Mouse (Mus musculus): ENCODE results near the gene Acad11. TPM values are rescaled to one million over a fixed set of nuclear protein-coding genes. Genes with fewer than 3 reads are reported as not detected.

The Acad11 gene
- polyA plus RNA-seq, 1 experiment from 2014 or later = 6.2 TPM

GRCm38 (mm10) chr9:104157291-104157690 is 94.1 kb downstream of the Acad11 start:
- H3K27ac ChIP-seq (replicated peaks) = no peak overlapping the region
- no peak for ATAC-seq (replicated peaks)
- peaks cover 97% of the 10 kb centered on the region for H3K36me3 ChIP-seq
- no peak overlapping the region for H3K4me3 ChIP-seq
- no peaks in the 10 kb centered on the region for H3K27me3 ChIP-seq
- H3K9ac ChIP-seq (replicated peaks) = no peak overlapping the region
- WGBS = 95% methylated on average over 7 of the region's 7 CpGs
- no peaks in the 10 kb centered on the region for H3K4me1 ChIP-seq
- no peaks in the 10 kb centered on the region for H3K9me3 ChIP-seq
- no peak overlapping the region for H3K4me2 ChIP-seq (replicated peaks)

DNA sequence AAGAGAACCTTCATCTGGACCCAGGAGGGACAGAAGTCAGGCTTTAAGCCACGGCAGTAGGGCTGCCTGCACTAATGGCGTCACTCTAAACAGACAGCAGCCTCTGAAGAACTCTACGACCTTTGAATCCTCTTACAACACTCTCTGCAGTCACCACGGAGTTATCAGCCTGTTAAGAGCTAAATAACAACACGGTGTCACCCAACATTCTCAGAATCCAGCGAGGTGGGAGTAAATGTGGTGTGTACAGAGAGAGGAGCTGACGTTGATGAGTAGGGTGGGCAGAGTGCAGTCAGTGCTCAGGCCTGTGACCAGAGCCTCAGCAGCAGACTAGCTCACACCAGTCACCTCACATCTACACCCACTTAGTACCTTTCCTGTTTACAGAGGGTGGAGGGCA is 97.9 kb downstream of the Acad11 start:
- H3K4me1 ChIP-seq = no peaks in the 10 kb centered on the region
- no peak overlapping the region for H3K27ac ChIP-seq (replicated peaks)
- no peak overlapping the region for H3K9ac ChIP-seq (replicated peaks)
- 88% methylated on average over 7 of the region's 7 CpGs for WGBS
- no peak for ATAC-seq (replicated peaks)
- H3K9me3 ChIP-seq = no peaks in the 10 kb centered on the region
- no peaks in the 10 kb centered on the region for H3K27me3 ChIP-seq
- peaks cover 94% of the 10 kb centered on the region for H3K36me3 ChIP-seq
- no peak overlapping the region for H3K4me2 ChIP-seq (replicated peaks)
- H3K4me3 ChIP-seq = no peak overlapping the region

DNA sequence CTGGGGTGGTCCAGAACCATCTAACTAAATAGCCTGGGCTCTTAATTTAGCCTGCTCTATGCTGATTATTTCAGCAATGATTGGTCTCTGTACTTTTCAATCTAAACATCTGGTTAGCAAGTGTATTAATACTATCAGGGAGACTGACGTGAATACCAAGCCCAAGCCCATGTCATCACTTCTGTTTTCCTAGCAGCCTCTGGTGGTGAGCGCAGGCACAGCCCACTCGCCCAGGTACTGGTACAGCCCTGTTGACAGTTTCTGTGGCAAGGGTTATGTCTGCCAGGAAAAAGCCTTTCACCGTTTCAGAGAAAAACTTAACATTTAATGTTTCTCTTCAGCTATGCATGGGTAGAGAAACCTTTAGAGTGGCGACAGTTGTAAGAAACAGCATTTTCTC is 101.0 kb downstream of the Acad11 start:
- no peak overlapping the region for H3K27ac ChIP-seq (replicated peaks)
- 84% methylated on average over 5 of the region's 5 CpGs for WGBS
- no peak overlapping the region for H3K4me2 ChIP-seq (replicated peaks)
- H3K27me3 ChIP-seq = no peaks in the 10 kb centered on the region
- H3K36me3 ChIP-seq = peaks cover 81% of the 10 kb centered on the region
- H3K9me3 ChIP-seq = no peaks in the 10 kb centered on the region
- no peaks in the 10 kb centered on the region for H3K4me1 ChIP-seq
- H3K4me3 ChIP-seq = no peak overlapping the region
- ATAC-seq (replicated peaks) = no peak
- no peak overlapping the region for H3K9ac ChIP-seq (replicated peaks)

DNA sequence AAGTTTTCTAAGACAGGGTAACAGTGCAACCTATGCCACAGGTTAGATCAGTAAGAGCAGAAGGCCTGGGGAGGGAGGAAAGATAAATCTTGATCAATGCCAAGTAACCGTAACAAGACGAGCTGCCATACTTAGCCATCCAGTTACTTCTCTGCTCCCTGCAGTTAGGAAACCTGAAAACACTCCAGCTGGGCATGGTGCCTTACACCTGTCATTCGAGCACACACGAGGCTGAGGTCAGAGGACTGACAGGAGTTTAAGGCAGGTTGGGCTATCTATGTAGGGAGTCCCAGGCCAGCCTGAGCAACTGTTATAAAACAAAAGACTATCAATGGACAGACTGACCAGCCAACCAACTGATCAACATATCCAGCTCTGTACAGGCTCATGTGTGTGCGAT is 102.7 kb downstream of the Acad11 start:
- H3K4me3 ChIP-seq = no peak overlapping the region
- no peak overlapping the region for H3K4me2 ChIP-seq (replicated peaks)
- no peaks in the 10 kb centered on the region for H3K9me3 ChIP-seq
- no peak overlapping the region for H3K9ac ChIP-seq (replicated peaks)
- no peaks in the 10 kb centered on the region for H3K4me1 ChIP-seq
- ATAC-seq (replicated peaks) = no peak
- no peak overlapping the region for H3K27ac ChIP-seq (replicated peaks)
- no peaks in the 10 kb centered on the region for H3K27me3 ChIP-seq
- whole genome bisulfite sequencing = 95% methylated on average over 5 of the region's 5 CpGs
- H3K36me3 ChIP-seq = peaks cover 77% of the 10 kb centered on the region

DNA sequence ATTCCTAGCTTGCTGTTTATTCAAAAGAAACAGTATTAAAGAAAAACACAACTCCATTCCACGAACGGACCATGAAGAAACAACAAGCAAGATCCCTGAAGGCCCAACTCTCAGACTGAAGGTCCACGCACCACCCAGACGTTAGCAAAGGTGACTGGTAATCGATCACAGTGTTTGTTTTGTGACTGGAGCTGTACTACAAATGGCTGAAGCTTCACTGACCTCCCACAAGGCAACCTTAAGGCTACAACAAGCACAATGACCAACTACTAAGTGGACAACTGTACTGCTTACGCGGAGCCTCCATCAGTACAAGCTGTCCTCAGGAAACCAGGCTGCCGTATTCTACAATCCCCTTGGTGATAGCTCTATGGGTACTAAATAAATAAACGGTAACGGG is 106.8 kb downstream of the Acad11 start:
- 94% methylated on average over 10 of the region's 10 CpGs for WGBS
- peaks cover 69% of the 10 kb centered on the region for H3K36me3 ChIP-seq

DNA sequence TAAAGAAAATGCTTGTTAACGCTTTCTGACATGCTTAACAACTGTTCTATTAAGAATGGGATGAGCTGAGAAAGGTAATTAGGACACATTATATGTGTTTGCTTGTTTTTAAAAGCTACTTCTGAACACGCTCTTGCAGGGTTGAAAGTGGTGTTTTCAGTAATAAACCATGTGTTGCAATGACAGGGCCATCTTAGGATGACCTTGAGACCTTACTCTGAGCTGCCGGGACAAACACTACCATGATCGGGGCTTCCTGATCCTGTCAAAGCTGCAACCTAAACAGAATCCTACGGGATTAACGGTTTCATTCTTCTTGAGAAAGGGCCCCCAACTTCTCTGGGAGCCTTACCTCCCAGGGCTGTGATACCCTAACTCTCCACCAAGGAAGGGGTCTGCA is 108.5 kb downstream of the Acad11 start:
- WGBS = 89% methylated on average over 6 of the region's 6 CpGs
- Histone ChIP-seq H3K4me3 (no peak overlapping the region), H3K9me3 (no peaks in the 10 kb centered on the region), H3K27me3 (no peaks in the 10 kb centered on the region), H3K4me2 (replicated peaks) (no peak overlapping the region), H3K9ac (replicated peaks) (no peak overlapping the region), H3K4me1 (no peaks in the 10 kb centered on the region), H3K27ac (replicated peaks) (no peak overlapping the region), H3K36me3 (peaks cover 71% of the 10 kb centered on the region)
- ATAC-seq (replicated peaks) = no peak

More for the DNA sequence above, 106.8 kb downstream of the Acad11 start:
- H3K4me2 ChIP-seq (replicated peaks) = no peak overlapping the region
- ATAC-seq (replicated peaks) = no peak
- no peaks in the 10 kb centered on the region for H3K4me1 ChIP-seq
- no peaks in the 10 kb centered on the region for H3K9me3 ChIP-seq
- H3K27ac ChIP-seq (replicated peaks) = no peak overlapping the region
- no peak overlapping the region for H3K9ac ChIP-seq (replicated peaks)
- no peaks in the 10 kb centered on the region for H3K27me3 ChIP-seq
- no peak overlapping the region for H3K4me3 ChIP-seq

- no peak overlapping the region for H3K4me3 ChIP-seq
- 97% methylated on average over 6 of the region's 6 CpGs for WGBS
- H3K27me3 ChIP-seq = no peaks in the 10 kb centered on the region
- H3K9ac ChIP-seq (replicated peaks) = no peak overlapping the region
- no peak overlapping the region for H3K4me2 ChIP-seq (replicated peaks)
- H3K27ac ChIP-seq (replicated peaks) = no peak overlapping the region
- H3K36me3 ChIP-seq = peaks cover 71% of the 10 kb centered on the region
- ATAC-seq (replicated peaks) = no peak
- H3K9me3 ChIP-seq = no peaks in the 10 kb centered on the region
- no peaks in the 10 kb centered on the region for H3K4me1 ChIP-seq
Measured at GRCm38 (mm10) chr9:104172342-104172741, 109.2 kb downstream of the Acad11 start.

Other genes with a start within 250 kb of the Acad11 start
- 2.4 and 2.8 TPM in 2 replicates for gene Nphp3, start 60.8 kb upstream of the Acad11 start, polyA plus RNA-seq (2015; fragmentation: Nextera tagmentation; extraction: Ambion mirVana)
- not detected in 2 replicates for gene Gm28305, start 22.7 kb upstream of the Acad11 start, polyA plus RNA-seq (2015; fragmentation: Nextera tagmentation; extraction: Ambion mirVana)
- 64.5 and 68.8 TPM in 2 replicates for gene Uba5, start 243 bp upstream of the Acad11 start, polyA plus RNA-seq (2015; fragmentation: Nextera tagmentation; extraction: Ambion mirVana)
- gene Ackr4, start 63.6 kb downstream of the Acad11 start, polyA plus RNA-seq (2015; fragmentation: Nextera tagmentation; extraction: Ambion mirVana) = 0.50 and 0.70 TPM in 2 replicates
- gene Dnajc13, start 199.6 kb downstream of the Acad11 start, polyA plus RNA-seq (2015; fragmentation: Nextera tagmentation; extraction: Ambion mirVana) = 16.7 and 22.7 TPM in 2 replicates